Mouse (Mus musculus) liver, embryonic 12.5 days (tissue): ENCODE data around the gene Fgfbp3. TPM values are rescaled to one million over a fixed set of nuclear protein-coding genes. Genes with fewer than 3 reads are reported as not detected.
"Not testable (repeated sequence)": the region's sequence is repeated elsewhere in the genome, so short reads cannot be mapped to it uniquely, and the experiment has no call there.

Experiments used
- ATAC-seq: fragments of 200-750 bp; cut with Nextera tagmentation; 2 replicates; pipeline ENCODE4 v1.8.0; 2017; ENCODE audit warnings: moderate number of reproducible peaks, mild to moderate bottlenecking, moderate library complexity
- H3K27ac ChIP-seq: fragments of 300-500 bp; sonication (generic); 2 replicates; pipeline ENCODE4 v1.5.1; 2016; ENCODE audit warnings: mild to moderate bottlenecking
- H3K27me3 ChIP-seq: fragments of 300-500 bp; sonication (generic); replicated peaks from 2 replicates; pipeline ENCODE4 v1.6.1; 2016; ENCODE audit warnings: mild to moderate bottlenecking, moderate library complexity
- H3K36me3 ChIP-seq: fragments of 300-500 bp; sonication (generic); 2 replicates; pipeline ENCODE4 v1.6.1; 2016; ENCODE audit warnings: mild to moderate bottlenecking, moderate library complexity
- H3K4me1 ChIP-seq: fragments of 300-500 bp; sonication (generic); 2 replicates; pipeline ENCODE4 v1.6.1; 2016
- H3K4me2 ChIP-seq: fragments of 300-500 bp; sonication (generic); 2 replicates; pipeline ENCODE4 v1.6.1; 2016; ENCODE audit warnings: mild to moderate bottlenecking, moderate library complexity
- H3K4me3 ChIP-seq: fragments of 300-500 bp; sonication (generic); 2 replicates; pipeline ENCODE4 v1.5.1; 2016; ENCODE audit warnings: mild to moderate bottlenecking, moderate library complexity
- H3K9ac ChIP-seq: fragments of 300-500 bp; sonication (generic); 2 replicates; pipeline ENCODE4 v1.6.1; 2016; ENCODE audit warnings: mild to moderate bottlenecking, moderate library complexity
- H3K9me3 ChIP-seq: fragments of 300-500 bp; sonication (generic); replicated peaks from 2 replicates; pipeline ENCODE4 v1.6.1; 2016; ENCODE audit warnings: mild to moderate bottlenecking, moderate library complexity
- WGBS: fragments of 180-500 bp; shearing (Covaris S2); methylation state at CpG from one replicate; pipeline ENCODE4 v1.1.7; 2016; ENCODE audit not compliant: insufficient replicate concordance; 5-methylcytosine and 5-hydroxymethylcytosine counted together
- polyA plus RNA-seq: library from polyadenylated mRNA; unstranded; fragments of >200 nt; fragmentation: Nextera tagmentation; extraction: Ambion mirVana; gene quantifications from 2 replicates; pipeline ENCODE4 v1.2.1, GENCODE M21; 2016

Gene Fgfbp3
- polyA plus RNA-seq: 2.5 and 2.9 TPM in 2 replicates

DNA sequence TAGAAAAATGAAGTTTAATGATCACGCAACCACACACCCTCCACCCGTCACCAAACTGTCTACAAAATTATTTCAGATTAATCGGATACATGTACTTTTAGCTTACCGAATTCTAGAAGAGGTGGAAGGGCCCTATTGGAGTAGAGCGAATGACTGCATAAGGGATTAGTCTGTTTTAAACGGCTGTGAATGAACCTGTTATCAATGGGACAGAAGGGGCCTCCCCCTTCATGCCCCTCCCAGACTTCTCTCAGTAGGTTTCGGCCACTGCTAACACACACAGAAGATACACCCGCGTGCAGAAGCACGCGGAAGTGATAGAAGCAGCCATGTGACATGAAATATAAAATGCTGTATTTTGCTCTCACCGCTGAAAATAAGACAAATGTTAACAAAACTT lies at the start of gene Fgfbp3:
Fgfbp3 (minus strand) TSS at position 150 of the 400 bp plus-strand sequence.
- ATAC-seq: peak; percentile 83
- H3K36me3 ChIP-seq: no peaks in the 10 kb centered on the region

DNA sequence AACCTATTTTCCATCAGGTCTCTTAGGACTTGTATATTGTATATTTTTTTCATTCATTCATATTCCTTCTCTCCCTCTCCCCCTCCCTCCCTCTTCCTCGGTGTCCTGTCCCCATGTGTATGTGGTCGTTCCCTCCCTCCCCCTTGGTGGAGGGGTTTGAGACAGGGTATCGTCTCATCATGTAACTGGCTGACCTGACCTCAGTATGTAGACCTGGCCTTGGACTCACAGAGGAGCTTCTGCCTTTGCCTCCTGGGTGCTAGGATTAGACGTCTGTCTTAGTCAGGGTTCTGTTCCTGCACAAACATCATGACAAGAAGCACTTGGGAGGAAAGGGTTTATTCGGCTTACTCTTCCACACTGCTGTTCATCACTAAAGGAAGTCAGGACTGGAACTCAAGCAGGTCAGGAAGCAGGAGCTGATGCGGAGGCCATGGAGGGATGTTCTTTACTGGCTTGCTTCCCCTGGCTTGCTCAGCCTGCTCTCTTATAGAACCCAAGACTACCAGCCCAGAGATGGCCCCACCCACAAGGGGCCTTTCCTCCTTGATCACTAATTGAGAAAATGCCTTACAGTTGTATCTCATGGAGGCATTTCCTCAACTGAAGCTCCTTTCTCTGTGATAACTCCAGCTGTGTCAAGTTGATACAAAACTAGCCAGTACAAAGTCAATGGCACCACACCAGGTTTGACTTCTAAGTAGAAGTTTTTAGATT lies 43.3 kb upstream of the Fgfbp3 start:
- WGBS: 70% methylated on average over 6 of the region's 6 CpGs
- peak; percentile 65 for ATAC-seq
- H3K4me1 ChIP-seq: peaks cover 14% of the 10 kb centered on the region

More for the DNA sequence above, at the start of gene Fgfbp3:
- H3K9me3 ChIP-seq: no peaks in the 10 kb centered on the region
- H3K27ac ChIP-seq: peak within 1 kb of the TSS; percentile 74
- H3K9ac ChIP-seq: peak within 1 kb of the TSS; percentile 76
- H3K4me1 ChIP-seq: peaks cover 24% of the 10 kb centered on the region
- H3K4me2 ChIP-seq: peak within 1 kb of the TSS; percentile 92
- 4% methylated on average over 12 of the region's 12 CpGs for WGBS
- H3K27me3 ChIP-seq: peaks cover 15% of the 10 kb centered on the region
- H3K4me3 ChIP-seq: peak within 1 kb of the TSS; percentile 76

DNA sequence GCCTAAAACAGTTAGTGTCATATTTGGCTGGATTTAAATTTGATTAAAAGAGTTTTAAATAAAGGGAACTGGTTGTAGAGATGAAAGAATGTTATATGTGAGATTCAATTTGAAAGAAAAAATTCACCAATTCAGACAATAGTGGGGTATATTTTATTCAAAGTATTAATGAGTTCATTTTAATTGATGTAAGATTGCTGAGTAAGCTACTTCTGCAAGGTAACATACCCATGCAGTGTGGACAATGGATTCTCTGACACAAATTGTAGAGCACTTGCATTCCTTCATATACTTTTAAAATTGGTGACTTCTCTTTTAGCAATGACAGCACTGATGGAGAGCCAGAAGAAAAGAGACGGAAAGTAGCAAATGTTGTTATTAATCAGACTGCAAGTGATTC lies 41.9 kb upstream of the Fgfbp3 start:
- H3K9ac ChIP-seq: no peak overlapping the region
- peaks cover 88% of the 10 kb centered on the region for H3K36me3 ChIP-seq
- no peak for ATAC-seq
- 85% methylated on average over 1 of the region's 1 CpGs for WGBS
- H3K4me1 ChIP-seq: peaks cover 14% of the 10 kb centered on the region
- no peak overlapping the region for H3K4me3 ChIP-seq
- no peak overlapping the region for H3K4me2 ChIP-seq
- H3K9me3 ChIP-seq: no peaks in the 10 kb centered on the region
- H3K27me3 ChIP-seq: no peaks in the 10 kb centered on the region
- H3K27ac ChIP-seq: no peak overlapping the region

More for the DNA sequence above, 43.3 kb upstream of the Fgfbp3 start:
- not testable (repeated sequence) for H3K4me3 ChIP-seq, H3K27me3 ChIP-seq, H3K9me3 ChIP-seq, H3K9ac ChIP-seq
- peak overlapping the region; percentile 62; the same call in 1 of the 2 replicates for H3K27ac ChIP-seq
- peak overlapping the region; percentile 37 for H3K4me2 ChIP-seq
- peaks cover 84% of the 10 kb centered on the region for H3K36me3 ChIP-seq

DNA sequence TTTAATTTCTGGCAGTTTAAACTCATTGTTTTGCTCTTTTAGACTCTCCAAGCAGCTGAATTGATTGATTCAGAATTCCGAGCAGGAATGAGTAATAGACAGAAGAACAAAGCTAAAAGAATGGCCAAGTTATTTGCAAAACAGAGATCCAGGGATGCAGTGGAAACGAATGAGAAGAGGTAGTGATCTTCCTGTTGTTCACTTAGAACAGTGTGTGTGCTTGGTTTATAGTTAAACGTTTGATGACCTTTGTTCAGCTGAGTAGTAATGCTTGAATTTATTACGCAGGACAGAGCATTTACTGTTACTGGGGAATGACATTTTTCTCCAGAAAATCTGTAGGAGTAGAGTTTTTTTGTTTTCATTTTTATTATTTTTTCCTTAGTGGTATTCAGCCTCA lies 38.9 kb upstream of the Fgfbp3 start:
- Histone ChIP-seq H3K9me3 (no peaks in the 10 kb centered on the region), H3K36me3 (peaks cover 70% of the 10 kb centered on the region), H3K9ac (no peak overlapping the region), H3K4me2 (no peak overlapping the region), H3K4me1 (peaks cover 24% of the 10 kb centered on the region), H3K27ac (no peak overlapping the region), H3K27me3 (no peaks in the 10 kb centered on the region), H3K4me3 (no peak overlapping the region)
- WGBS: 85% methylated on average over 4 of the region's 4 CpGs
- ATAC-seq: no peak

DNA sequence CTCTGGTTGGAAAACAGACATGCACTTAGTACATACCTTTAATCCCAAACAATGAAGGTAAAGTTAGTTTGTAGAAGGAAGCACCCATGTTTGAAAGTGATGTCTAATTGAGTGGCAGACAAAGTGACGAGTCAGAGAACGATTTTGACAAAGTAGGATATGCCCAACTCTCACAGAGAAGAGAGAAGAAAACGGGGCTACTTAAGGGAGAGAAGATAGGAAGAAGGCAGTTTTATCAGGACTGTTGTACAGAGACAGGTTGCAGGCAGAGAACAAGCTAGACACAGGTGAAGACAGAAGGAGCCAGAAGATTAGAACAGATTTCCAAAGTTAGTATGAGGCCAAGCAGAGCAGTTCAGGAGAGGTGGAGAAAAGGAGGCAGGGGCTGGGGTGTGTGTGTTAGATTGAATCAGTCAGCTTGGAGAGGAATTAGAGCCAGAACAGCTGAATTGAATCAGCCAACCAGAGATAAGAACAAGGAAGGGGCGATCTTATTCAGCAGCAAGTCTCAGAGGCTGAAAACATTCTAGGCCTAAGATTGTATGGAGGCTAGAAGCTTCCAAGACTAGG lies 34.3 kb upstream of the Fgfbp3 start:
- Histone ChIP-seq H3K27ac (no peak overlapping the region), H3K36me3 (peaks cover 53% of the 10 kb centered on the region), H3K4me2 (no peak overlapping the region), H3K9ac (no peak overlapping the region), H3K4me3 (no peak overlapping the region), H3K4me1 (peaks cover 36% of the 10 kb centered on the region), H3K27me3 (no peaks in the 10 kb centered on the region), H3K9me3 (no peaks in the 10 kb centered on the region)
- 34% methylated on average over 4 of the region's 4 CpGs for WGBS
- peak; percentile 71 for ATAC-seq

DNA sequence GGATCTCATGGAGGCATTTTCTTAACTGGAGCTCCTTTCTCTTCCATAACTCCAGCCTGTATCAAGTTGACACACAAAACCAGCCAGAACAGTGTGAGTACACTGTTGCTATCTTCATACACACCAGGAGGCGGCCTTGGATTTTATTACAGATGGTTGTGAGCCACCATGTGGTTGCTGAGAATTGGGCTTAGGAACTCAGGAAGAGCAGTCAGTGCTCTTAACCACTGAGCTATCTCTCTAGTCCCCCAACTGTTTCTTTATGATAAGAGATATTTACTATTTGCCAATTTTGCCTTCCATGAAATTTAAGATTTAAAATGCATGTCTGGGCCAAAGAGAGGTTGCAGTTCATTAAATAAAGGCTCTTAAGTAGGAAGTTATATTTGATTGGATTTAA lies 20.6 kb upstream of the Fgfbp3 start:
- Histone ChIP-seq H3K4me3 (no peak overlapping the region), H3K27ac (no peak overlapping the region), H3K27me3 (no peaks in the 10 kb centered on the region), H3K4me2 (no peak overlapping the region), H3K36me3 (peaks cover 25% of the 10 kb centered on the region), H3K4me1 (peaks cover 42% of the 10 kb centered on the region), H3K9me3 (no peaks in the 10 kb centered on the region), H3K9ac (no peak overlapping the region)
- ATAC-seq: peak; percentile 63; the same call in 1 of the 2 replicates
- 35% methylated on average over 1 of the region's 1 CpGs for WGBS

DNA sequence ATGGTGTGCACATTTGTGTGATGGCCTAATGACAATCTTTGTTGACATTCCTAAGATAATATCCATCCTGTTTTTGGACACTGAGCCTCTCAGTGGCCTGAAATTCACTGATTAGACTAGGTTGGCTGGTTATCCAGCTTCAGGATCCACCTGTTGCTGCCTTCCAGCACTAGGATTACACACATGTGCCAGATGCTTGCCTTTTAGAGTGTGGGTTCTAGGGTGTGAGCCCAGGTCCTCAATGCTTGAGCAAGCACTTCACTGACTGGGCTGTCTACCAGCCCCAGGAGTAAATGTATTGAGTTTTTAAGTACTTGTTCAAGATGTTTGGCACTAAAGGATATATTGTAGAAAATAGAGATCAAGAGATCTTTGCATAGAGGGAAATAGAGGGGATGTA lies 18.6 kb upstream of the Fgfbp3 start:
- H3K9me3 ChIP-seq: no peaks in the 10 kb centered on the region
- peaks cover 53% of the 10 kb centered on the region for H3K4me1 ChIP-seq
- H3K4me2 ChIP-seq: no peak overlapping the region
- ATAC-seq: no peak
- H3K9ac ChIP-seq: no peak overlapping the region
- no peak overlapping the region for H3K4me3 ChIP-seq
- H3K36me3 ChIP-seq: peaks cover 17% of the 10 kb centered on the region
- H3K27ac ChIP-seq: no peak overlapping the region
- no peaks in the 10 kb centered on the region for H3K27me3 ChIP-seq

DNA sequence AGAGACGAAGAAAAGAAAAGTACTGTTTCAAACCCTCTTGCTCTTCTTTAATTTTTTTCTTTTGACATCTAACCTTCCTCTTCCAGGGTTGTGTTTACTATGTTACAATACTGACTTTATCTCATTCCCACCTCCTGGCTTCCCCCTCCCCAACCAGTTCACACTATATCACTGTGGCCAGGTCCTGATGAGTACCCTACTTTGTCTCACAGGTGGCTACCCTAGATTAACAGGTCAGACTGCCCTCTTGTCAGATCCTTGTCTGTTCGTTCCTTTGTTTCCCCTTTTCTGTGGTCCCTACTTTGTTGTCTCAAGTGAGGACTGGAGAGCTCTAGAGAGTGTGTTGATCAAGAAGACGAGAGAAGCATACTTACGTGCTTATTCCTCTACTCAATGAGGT lies 16.9 kb upstream of the Fgfbp3 start:
- peaks cover 17% of the 10 kb centered on the region for H3K36me3 ChIP-seq
- peaks cover 67% of the 10 kb centered on the region for H3K4me1 ChIP-seq
- no peaks in the 10 kb centered on the region for H3K27me3 ChIP-seq
- 54% methylated on average over 4 of the region's 4 CpGs for WGBS
- no peak overlapping the region for H3K4me2 ChIP-seq
- ATAC-seq: no peak
- no peak overlapping the region for H3K4me3 ChIP-seq
- H3K9me3 ChIP-seq: no peaks in the 10 kb centered on the region
- H3K27ac ChIP-seq: no peak overlapping the region
- H3K9ac ChIP-seq: no peak overlapping the region

DNA sequence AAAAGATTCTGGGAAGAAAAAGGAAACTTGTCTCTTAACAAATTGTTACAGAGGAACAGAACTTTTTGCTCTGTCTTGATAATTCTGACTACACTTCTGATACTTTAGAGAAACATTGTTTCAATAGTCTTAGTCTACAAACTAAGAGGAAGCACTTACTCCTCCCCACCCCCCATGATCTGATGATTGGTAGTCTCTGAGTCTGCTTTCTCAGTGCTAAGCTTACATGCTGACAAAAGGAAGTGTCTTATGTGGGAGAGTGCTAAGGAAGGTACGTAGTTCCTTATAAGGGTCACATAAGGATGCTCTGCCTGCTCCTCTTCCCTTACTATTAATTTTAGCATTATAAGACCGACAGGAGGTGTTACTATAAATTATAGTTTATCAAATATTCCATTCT lies 13.2 kb upstream of the Fgfbp3 start:
- Histone ChIP-seq H3K27ac (peak overlapping the region; percentile 64; the same call in 1 of the 2 replicates), H3K4me1 (peaks cover 76% of the 10 kb centered on the region), H3K9ac (no peak overlapping the region), H3K4me3 (no peak overlapping the region), H3K27me3 (no peaks in the 10 kb centered on the region), H3K4me2 (no peak overlapping the region), H3K36me3 (peaks cover 21% of the 10 kb centered on the region), H3K9me3 (no peaks in the 10 kb centered on the region)
- 53% methylated on average over 2 of the region's 2 CpGs for WGBS
- no peak for ATAC-seq

DNA sequence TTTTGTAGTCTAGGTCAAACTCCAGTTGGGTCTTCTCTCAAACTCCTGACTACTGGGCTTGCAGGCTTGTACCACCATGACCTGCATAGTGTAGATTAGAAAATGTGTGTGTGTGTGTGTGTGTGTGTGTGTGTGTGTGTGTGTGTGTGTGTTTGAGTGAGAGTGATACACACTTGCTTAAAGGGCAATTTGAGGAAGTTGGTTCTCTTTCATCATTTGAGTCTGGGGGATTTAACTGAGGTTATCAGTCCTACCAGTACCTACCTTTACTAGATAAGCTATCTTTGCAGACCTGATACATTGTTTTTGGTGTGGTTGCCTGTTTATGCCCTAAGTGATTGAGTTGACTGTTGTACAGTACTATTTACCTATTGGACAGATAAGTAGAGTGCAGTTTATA lies 12.7 kb upstream of the Fgfbp3 start:
- Histone ChIP-seq H3K4me1 (peaks cover 80% of the 10 kb centered on the region), H3K27me3 (no peaks in the 10 kb centered on the region), H3K4me3 (no peak overlapping the region), H3K36me3 (peaks cover 21% of the 10 kb centered on the region), H3K4me2 (peak overlapping the region; percentile 35), H3K9me3 (no peaks in the 10 kb centered on the region), H3K27ac (peak overlapping the region; percentile 61), H3K9ac (no peak overlapping the region)
- 0 out of 2 replicates have a peak, but pooled peaks have one; percentile 31 for ATAC-seq

DNA sequence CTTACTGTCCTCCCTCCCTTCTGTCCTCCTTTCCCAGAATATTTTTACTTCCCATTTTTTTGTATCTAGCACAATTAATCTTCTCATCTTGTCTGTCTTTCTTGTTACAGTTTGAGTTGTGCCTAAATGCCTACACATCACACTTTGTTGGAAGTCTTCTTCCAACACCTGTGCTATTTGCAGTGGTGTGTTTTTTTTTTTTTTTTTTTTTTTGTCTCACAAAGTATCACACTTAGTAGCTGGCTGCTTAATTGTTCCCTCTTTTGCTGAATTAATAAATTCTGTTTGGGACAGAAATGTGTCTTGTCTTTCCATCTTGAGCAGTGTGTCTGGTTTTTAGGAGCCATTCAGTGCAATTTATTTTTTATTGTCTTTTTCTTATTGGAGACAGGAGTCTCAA lies 10.4 kb upstream of the Fgfbp3 start:
- no peak overlapping the region for H3K4me3 ChIP-seq
- no peak for ATAC-seq
- no peaks in the 10 kb centered on the region for H3K27me3 ChIP-seq
- H3K4me1 ChIP-seq: peaks cover 68% of the 10 kb centered on the region
- no peaks in the 10 kb centered on the region for H3K9me3 ChIP-seq
- H3K36me3 ChIP-seq: peaks cover 8% of the 10 kb centered on the region
- H3K4me2 ChIP-seq: peak overlapping the region; percentile 34; the same call in 1 of the 2 replicates
- H3K9ac ChIP-seq: no peak overlapping the region
- H3K27ac ChIP-seq: no peak overlapping the region

DNA sequence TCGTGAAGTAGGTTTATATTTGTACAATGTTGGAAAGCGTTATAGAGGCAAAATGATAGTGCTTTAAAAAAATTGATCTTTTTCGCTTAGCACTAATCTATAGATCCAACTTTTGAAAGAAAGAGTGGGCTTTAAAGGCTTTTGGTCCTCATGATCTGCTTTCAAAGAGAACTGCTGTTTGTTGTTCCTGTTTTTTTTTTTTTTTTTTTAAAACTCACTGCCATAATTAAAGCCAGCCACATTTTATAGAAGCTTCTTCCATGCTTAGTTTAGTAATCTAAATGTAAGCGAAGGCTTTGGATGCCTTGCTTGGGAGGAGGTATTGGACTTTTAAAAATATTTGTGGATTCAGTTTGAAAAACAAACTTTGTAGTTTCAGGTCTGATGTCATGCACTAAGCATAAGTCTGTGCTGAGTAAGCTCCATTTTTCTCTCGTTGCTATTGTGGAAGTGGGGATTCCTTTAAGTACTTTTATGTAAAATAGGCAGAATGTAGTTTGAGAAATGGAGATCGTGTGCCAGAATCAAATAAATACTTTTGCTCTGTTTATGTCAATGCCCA lies 8.5 kb upstream of the Fgfbp3 start:
- no peaks in the 10 kb centered on the region for H3K27me3 ChIP-seq
- H3K9ac ChIP-seq: peak overlapping the region; percentile 98
- H3K4me2 ChIP-seq: peak overlapping the region; percentile 76
- peak overlapping the region; percentile 98 for H3K4me3 ChIP-seq
- WGBS: 55% methylated on average over 6 of the region's 6 CpGs
- no peak for ATAC-seq
- H3K36me3 ChIP-seq: peaks cover 8% of the 10 kb centered on the region
- H3K27ac ChIP-seq: peak overlapping the region; percentile 99
- H3K9me3 ChIP-seq: no peaks in the 10 kb centered on the region
- H3K4me1 ChIP-seq: peaks cover 60% of the 10 kb centered on the region
